Mouse (Mus musculus) cerebellum, adult 18-20 months (tissue): ENCODE results near the gene Prdm16.

ENCODE experiments used
- DNase-seq, 2 experiments: peaks; one replicate each; pipeline ENCODE4 v3.0.0; 2021

The Prdm16 gene

DNA sequence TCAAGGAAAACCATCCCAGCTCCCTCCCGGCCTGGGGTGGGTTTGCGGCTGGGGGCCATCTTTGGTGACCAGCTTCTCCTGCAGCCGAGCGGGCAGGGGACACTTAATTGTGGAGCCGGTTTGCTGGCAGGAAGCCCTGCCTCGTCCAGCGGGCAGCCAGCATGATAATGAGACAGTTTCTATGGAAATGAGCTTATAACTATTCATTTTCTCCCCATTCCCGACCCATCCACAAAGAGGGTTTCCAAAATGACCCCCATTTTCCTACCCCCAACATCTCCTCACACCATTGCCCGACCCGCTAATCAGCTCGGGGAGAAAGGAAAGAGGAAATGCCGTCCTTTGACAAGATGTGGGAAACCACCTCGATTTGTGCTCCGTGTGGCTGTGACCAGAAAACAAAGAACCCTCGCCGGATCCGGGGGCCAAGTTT lies 86.7 kb downstream of the Prdm16 start:
- peak in 1 of 2 experiments; percentile 6 for DNase-seq

DNA sequence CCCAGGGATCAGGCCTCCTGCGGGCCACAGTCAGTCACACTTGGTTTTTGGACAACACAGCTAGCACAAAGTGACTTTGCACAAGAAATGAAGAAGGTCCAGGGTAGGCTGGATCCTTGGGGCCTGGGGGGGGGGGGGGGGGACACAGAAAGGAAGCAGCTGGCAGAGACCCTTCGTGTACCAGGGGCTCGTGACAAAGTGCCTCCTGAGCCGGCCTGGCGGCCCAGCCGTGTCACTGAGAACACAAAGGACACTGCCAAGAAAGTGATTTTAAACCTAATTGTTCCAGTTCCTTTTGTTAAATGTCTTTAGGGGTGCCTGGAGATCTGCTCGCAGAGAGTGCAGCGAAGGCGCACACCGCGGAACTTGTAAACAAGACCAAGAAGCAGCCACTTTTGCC lies 87.2 kb downstream of the Prdm16 start:
- DNase-seq = no peak

DNA sequence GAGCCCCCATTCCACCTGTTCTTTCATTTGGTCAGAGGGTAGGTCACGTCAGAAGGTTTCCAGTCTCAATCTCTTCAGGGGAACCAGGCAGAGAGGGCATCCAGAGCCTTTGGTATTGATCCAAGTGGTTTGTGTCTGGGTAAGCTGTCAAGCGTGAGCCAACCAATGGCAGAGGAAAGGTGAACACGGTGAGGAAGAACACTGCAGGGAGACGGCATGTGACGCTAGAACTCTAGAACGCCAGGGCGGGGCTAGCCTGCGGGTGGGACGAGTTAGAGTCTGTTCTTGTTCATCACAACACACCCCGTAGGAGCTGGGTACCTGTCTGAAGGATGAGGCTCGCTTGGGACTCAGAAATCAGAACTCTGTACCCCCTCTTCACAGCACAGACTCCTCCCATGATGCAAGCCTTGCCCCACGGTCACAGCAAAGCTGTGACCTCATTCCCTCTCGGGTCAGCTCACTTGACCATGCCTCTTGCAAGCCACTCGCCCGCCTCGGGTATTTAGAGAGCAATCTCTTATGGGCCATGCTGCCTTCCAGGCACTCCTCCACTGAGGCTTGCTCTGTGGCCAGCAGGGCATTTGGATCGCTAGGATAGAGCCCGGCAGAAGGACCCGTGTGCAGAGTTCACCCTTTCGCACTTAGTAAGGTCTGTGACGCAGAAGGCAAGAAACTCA lies 89.4 kb downstream of the Prdm16 start:
- no peak for DNase-seq

DNA sequence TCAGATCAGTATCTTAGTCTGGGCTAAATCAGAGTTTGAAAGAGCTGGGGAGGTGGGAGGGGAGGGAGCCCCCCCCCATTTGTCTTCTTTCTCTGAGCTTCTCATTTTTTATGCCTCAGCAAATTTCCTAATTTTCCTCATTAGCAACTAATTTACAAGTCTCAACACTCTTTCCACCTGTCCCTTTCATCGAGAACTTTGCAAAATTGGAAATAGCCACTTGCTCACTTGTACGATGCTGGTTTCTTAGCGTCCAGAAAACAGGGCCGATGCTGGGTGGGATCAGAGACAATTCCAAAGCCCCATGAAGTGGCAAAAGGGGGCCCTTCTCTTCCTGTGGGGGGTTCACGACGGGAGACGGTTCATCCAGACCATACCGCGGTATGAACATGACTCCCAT lies 91.4 kb downstream of the Prdm16 start:
- DNase-seq = no peak

DNA sequence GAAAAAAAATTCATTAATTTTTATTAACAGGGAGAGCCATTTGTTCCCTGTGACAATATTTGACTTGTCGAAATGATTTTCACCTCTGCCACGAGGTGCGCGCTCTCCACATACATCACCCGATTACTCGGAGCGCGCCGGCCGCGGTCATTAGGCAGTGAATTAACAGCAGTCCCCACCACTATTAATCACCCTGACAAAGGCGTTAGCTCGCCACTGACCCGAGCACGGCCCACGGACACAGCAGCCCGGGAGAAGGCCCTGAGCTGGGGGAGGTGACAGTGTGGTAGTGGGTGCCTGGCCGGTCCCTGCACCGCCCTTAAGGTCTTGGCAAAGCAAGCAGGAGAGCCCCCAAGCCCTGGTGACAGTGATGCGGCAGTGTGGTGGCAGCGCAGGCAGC lies 92.8 kb downstream of the Prdm16 start:
- no peak for DNase-seq

DNA sequence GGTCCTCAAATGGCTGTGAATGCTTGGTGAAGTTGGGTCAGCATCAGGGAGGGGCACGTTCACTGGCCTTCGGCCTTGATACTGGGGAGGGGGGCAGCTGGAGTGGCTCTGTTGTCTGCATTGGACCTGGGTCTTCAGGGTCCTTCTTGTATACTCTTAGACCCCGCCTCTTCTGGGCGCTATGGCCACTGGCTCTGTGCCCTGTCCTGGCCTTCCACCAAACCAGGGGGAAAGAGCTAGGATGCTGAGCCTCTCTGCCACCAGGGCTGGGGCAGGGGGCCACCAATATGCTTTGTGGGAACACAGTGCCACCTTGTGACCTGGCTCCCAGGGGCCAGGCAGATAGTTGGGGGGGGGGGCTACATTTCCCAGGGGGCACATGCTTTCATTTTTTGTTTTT lies 93.5 kb downstream of the Prdm16 start:
- no peak for DNase-seq

DNA sequence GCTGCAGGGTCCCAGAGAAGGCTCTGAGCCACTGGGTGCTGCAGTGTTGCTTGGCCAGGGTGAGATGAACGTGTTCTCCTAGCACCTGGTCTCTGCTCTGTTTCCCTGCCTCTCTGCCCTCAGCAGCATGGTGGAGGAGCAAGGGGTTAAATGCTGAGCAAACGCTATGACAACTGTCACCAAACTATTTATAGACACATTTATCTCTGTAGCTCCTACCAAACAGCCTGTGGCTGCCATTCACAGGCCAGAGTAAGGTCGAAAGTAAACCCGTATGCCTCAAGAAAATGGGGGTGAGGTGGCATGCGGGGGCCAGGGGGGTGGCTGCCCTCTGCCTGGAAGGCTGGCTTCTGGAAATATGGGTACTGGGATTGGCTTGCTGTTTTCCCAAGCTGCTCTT lies 94.1 kb downstream of the Prdm16 start:
- no peak for DNase-seq

DNA sequence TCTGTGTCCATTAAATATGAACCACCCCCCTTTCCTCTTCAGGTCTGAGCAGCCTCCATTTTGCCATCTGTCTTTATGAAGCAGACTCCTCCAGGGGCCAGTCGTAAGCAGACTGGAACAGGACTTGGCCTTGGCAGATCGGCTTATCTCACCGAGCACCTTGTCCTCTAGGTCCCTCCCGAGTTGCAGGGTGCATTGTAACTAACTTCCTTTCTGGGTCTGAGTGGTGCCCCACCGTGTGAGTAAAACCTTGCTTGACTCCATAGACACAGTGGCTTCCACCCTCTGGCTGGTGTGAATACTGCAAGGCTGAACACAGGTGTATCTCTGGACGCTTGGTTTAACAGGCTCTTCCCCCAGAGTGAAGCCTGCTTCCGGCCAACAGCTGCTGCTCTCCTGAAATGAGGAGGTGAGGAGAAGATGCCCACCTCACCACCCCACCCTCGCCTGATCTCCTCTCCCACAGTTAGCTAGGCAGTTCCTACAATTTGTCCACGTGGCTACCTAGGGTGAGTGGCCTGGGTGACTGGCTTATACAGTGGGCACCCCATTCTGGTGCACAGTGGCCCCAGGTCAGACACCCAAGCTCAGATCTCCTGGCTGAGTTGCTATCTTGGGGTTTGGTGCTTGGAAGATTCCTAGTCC lies 94.9 kb downstream of the Prdm16 start:
- no peak for DNase-seq

DNA sequence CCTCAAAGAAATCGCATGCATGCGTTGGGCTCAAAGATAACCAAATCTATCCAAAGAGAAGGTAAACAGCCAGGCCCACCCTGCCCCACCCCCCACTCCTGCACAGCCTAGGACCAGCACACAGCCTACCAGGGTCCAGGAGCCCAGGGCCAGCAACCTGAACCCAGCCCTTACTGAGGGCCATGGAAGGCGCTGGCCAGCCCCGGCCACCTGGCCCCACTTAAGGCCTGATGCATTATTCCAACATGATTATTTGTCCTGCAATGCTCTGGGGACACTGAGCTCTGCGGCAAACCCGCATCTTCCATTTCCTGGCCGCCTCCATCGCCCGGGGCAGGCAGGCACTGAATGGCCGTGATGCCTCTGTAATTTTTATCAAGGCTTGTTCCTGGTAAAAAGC lies 96.0 kb downstream of the Prdm16 start:
- no peak for DNase-seq

DNA sequence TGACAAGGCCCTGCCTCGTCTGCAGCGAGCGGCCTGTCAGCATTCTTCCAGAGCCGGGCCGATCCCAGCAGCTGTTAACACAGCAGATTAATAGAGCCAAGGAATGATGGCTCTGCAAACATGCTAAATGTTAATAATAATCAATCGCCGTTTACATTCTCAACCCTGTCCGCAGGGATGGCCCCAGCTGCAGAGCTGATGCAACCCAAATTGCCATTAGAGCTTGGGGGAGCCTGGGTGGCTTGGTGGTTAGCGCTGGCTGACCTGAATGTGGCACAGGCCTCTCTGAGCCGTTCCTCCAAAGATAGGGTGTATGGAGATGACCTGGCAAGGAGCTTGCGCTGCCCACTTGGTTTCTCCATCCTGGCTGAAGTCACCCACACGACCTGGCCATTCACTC lies 97.0 kb downstream of the Prdm16 start:
- DNase-seq = no peak

DNA sequence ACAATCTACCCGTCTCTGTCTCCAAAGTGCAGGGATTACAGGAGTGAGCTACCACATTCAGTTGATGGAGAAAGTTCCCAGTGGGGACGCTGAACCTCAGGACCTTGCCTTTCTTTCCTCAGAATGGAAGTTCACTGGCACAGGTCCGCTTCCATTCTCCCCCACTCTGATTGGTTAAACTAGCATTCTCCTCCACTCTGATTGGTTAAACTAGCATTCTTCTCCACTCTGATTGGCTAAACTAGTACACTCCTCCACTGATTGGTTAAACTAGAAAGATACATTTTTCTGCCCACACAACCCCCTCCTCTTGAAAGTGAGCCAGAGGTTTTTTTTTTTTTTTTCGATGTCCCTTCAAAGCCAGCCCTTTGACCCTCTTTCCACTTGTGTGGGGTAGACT lies 97.9 kb downstream of the Prdm16 start:
- no peak for DNase-seq

DNA sequence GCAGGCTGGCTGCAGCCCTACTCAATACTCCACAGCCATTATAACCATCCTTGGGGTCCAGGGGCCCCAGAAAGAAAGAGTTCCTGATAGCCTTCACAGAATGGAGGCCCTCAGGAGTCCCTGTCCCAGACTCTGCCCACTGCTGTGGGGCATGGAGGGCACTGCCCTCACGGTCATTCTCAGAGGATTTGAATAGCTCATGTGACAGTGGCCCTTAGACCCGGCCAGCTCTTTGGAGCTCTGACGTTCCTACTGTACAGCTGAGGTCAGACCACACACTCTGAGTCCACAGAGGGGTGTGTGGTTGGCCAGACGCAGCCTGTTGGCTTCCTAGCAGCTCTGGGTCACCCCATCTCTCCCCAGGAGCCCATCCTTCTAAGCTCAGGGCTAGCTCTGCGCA lies 100.6 kb downstream of the Prdm16 start:
- DNase-seq = no peak

DNA sequence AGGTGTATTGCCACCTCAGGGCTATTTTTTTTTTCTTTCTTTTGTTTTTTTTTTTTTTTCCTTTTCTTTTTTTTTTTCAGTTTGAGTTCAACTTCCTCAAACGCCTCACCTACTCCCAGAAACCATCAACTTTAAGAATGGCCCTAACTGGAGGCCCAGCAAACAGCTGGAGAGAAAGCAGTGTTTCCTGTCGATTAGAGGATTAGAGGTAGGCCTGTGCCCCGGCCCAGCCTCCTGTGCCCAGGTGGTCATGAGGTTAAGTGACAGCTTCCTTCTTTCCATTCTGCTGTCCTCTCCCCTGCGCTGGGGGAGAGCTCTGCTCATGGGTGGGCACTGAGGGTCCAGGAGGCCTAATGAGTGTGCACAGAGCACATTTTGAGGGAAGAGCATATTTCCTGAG lies 105.3 kb downstream of the Prdm16 start:
- DNase-seq = no peak

DNA sequence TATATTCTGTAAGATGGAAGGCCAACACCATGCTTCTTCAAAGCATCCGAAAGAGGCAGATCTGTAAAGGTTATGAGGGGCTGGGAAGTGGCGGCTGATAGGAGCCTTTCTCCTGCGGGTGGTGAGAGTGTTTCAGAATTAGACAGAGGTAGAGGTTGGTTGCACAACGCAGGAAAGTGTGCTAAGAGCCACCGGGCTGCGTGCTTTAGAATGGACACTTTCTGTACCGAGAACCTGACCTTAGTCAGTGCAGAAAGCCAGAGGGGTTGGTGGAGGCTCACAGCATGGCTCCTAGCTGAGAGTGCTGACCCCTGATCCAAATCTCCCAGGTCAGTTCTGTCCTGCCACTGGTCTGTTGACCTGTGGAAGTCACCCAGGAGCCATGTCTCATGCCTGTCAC lies 106.3 kb downstream of the Prdm16 start:
- no peak for DNase-seq

DNA sequence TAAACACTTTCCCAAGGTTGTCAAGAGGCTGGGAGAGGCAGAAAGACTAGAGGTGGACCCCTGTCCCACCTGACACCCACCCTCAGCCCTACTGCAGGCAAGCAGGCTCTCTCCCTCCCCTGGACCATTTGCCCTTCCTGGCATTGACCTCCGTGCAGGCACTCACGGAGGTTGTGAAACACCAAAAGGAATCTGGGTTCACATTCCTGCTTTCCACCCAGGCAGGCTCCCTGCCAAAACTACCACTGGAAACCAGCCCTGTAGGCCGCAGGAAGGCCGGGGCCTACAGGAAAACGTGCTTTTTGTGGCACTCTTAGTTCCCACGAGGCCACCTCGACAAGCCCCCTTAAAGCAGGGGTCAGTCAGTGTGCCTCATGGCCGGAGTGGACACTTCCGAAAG lies 109.2 kb downstream of the Prdm16 start:
- no peak for DNase-seq

DNA sequence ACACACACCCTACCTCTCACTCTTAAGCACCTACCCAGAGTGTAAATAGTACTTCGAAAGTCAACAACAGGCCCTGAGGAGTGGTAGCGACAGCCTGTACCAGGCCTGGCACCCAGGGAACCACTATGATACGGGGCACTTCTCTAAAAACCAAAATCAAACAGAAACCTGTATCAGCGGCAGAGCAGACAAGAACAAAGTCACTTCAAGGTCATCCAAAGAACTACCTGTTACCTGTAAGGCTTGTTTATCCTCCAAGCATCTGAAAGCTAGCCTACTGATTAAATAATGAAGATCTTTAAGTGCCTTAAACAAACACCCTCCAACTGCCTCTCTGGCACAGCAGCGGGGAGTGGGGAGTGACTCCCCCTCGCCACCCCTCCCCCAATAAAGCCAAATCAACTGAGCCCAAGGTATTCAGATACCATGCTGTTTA lies 110.3 kb downstream of the Prdm16 start:
- DNase-seq = no peak

DNA sequence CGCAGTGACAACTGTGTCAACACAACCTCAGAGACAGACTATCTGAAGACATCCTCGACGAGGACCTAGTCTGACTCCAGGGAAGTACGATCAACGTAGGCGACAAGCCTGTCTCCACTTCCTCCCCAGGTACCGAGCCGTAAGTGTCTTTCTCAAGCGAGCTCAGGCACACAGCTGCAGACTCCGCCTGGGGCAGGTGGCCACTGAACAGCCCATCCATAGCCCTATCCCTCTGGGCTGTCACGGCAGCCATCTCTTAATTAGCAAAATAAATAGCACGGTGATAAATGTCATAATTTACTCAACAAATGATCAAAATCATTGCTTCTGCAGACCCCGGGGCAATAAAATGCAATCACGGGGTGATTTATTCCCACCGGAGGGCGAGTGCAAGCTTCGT lies 112.8 kb downstream of the Prdm16 start:
- DNase-seq = no peak

DNA sequence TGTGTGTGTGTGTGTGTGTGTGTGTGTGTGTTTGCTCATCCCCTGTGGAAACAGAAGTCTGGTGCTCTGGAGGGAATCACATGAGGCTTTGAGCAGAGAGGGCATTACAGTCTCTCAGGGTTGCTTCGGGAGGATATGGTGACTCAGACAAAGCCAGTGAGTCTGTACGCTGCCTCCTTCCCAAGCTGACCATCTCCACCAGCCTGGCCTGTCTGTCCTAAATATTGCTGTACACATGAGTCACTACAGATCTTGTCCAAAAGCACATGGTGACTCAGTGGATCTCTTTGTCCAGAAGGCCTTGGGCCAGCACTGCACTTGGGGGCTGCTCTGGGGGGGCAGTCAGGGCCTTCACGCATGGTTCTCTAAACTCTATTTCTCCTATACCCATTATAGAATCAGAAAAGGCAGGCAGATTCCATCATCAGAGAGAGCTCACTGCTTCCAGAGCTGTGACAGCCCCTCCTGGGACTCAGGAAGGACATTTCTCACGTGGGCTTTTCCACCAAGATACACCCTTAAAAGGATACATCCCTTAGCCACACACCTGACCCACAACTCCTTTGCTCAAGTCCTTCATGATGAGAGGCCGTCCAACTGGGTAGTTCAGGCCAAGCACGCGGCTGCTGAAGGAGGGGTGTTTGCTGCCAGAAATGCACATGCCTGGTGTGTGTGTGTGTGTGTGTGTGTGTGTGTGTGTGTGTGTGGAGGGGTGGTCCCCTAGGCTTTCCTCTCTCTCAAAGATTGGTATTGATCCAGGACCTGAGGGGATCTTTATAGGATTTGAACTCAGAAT lies 114.6 kb downstream of the Prdm16 start:
- DNase-seq = no peak

DNA sequence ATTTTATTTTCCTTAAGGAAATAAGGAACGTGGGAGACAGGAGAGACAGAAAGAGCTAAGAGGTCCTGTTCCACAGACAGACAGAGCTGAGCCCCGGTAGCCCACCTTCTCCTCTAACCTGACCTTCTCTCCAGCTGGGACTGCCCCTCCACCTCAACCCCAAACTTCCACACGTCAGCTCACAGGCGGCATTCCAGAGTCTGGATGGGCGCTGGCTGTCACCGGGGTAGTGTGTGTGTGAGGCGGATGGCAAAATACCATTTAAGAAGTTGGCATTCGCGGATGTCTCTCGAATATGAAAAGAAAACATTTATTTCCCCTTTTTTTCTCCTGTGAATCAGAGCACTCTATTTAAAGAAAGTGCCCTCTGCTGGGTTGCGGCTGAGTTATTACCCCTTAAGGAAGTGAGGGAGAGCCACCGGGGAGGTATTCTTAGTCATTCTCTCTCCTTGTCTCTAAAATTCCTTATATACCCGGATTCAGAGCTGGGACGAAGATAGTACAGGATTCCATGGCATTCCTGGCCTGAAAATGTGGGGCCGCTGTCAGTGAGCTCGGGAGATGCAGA lies 117.1 kb downstream of the Prdm16 start:
- no peak for DNase-seq

DNA sequence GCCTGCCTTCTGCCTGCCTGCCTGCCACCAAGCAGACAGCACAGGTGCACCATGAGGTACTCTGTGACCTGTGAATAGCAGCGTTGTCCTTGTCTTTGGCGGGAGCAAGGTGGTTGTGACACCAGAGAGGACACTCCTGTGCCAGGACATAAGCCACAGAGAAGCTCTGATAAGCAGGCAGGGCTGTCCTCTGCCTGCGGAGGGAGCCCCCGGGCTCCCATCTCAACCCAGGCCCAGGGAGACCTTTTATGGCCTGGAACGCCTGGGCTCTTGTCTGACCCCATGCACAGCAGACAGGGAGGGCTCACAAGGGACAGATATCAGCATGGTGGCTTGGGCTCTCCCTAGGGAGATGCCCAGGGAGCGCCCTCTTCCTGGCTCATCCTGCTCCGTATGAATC lies 118.7 kb downstream of the Prdm16 start:
- DNase-seq = no peak

DNA sequence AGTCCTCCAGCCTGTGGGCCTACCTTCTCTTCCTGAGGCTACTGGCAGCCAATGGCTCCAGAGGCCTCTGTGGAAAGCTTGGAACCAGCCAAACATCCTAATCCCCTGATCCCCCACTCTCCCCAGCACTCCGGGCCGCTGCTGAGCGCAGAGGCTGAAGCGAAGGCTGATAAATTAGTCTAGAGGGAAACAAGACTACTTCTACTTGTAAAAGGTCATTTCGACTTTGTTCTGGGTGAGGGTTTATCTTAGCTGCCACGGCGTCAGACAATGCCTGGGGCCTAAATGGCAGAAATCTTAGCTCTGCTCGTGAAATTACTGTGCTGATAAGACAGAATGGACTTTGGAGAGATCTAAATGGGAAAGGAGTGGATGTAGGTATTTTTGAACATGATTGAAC lies 120.2 kb downstream of the Prdm16 start:
- no peak for DNase-seq

DNA sequence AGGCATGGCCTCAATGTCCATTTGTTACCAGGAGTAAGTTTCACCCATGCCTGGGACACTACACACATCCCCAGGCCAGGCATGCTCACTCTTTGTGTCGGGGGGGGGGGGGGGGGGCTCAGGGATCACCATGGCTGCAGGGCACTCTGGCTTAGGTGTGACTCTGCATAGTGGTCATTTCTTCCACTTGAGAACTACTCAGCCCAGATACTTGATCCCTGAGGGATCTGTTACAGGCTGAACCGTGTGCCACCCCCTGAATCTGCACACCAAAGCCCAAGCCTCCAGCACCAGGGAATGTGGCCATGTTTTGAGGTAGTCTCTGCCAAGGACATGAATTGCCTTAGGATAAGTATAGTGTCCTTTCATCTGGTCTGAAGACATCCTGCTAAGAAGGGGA lies 123.0 kb downstream of the Prdm16 start:
- no peak for DNase-seq

DNA sequence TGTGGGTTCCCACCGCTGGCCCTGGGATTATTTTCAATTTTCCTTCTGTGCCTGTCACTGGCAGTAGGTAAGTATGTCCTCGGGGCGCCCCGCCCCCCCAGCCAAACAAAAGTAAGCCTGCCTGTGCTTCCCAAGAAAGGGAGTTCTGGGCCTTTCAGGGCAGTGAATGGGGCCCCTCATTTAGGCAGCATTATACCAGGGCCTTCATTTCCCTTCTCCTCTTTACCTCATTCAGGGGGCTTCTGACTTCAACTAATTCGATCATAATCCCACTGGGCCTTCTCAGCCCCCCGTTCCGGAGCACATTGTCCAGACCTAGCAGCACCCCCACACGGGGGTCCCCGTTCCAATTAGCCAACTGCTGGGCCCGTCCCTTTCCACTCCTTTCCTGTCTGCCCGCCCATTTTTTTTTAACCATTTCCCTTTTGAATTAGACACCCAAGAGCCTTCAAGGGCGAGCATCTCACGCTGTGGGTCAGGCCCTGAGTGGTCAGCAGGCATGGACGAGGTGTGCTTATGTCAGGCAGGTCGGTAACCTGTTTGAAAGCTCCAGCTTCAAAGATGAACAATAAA lies 124.1 kb downstream of the Prdm16 start:
- DNase-seq = no peak
